24 mouse cellular contexts compared by ENCODE assay signal in the genomic region with DNA sequence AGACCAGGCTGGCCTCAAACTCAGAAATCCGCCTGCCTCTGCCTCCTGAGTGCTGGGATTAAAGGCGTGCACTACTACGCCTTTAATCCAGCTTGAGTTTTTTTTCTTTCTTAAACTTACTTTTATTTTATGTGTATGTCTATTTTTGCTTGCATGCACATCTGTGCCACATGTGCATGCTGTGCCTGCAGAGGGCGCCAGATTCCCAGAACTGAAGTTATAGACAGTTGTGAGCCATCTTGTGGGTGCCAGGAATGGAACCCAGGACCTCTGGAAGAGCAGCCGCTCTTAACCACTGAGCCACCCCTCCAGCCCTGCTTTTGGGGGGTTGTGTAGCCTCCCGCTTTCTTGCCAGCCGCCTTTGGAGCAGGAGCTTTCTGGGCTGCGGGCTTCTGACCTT. TPM values are rescaled to one million over a fixed set of nuclear protein-coding genes. Genes with fewer than 3 reads are reported as not detected.
A peak's percentile ranks its signal among the peaks of the same experiment; 100 is the strongest.
DNase-seq lines count a peak whose midpoint lies in the region; ATAC-seq and TF ChIP-seq lines count a peak whose summit lies in the region.
"Had no signal": no experiment of that assay in that cellular context is flagged by ENCODE, and none has a peak within 500 bp of the region (broad histone marks: within the 10 kb centered on the region; RNA-seq: fewer than 3 reads in every experiment).

No protein-coding gene starts in this region.

- H3K9me3 ChIP-seq in liver, embryonic 12.5 days (replicated peaks): no peaks in the 10 kb centered on the region
- H3K9me3 ChIP-seq in MEL (replicated peaks; ENCODE audit: insufficient read depth, low read length): no peaks in the 10 kb centered on the region
- no peaks in the 10 kb centered on the region for H3K9me3 ChIP-seq in liver, embryonic 14.5 days (ENCODE audit: control insufficient read depth, low read length)
- H3K9me3 ChIP-seq: embryonic facial prominence, embryonic 13.5 days; hindbrain, embryonic 15.5 days; limb, embryonic 12.5 days; neural tube, embryonic 12.5 days had no signal

- no peak for DNase-seq in heart, adult 2 months
- DNase-seq in heart, adult 18-20 months: no peak
- no peak for DNase-seq in liver, adult 2 months (ENCODE audit: extremely low read depth, low read depth, low spot score)
- peak; percentile 34 for DNase-seq in MEL (ENCODE audit: low read depth, low spot score)
- DNase-seq in liver, embryonic 14.5 days (ENCODE audit: low read depth in 3 of 3, low spot score in 3 of 3): no peak
- DNase-seq in urinary bladder, adult 2 months (ENCODE audit: low spot score): no peak
- no peak for DNase-seq in heart, adult 9 months (ENCODE audit: low spot score in 2 of 2)
- DNase-seq: adrenal gland, adult 8-10 months; cerebellum, adult 9-11 months; heart, postnatal 36 days; kidney, adult 11 months; kidney, postnatal 25 days; lung, embryonic 14.5 days; right cerebral cortex, postnatal 4 days; thymus, postnatal 25 days had no signal

- 89% methylated on average over 8 of the region's 8 CpGs for WGBS in heart, adult 2 months
- 93% methylated on average over 8 of the region's 8 CpGs for WGBS in liver, adult 2 months
- WGBS in liver, embryonic 12.5 days (ENCODE audit: insufficient replicate concordance): 73% methylated on average over 8 of the region's 8 CpGs
- WGBS in liver, embryonic 14.5 days (ENCODE audit: insufficient replicate concordance): 72% methylated on average over 8 of the region's 8 CpGs

- H3K4me1 ChIP-seq in heart, adult 2 months (ENCODE audit: control insufficient read depth, insufficient read depth, low read length): no peaks in the 10 kb centered on the region
- no peaks in the 10 kb centered on the region for H3K4me1 ChIP-seq in liver, adult 2 months (ENCODE audit: control insufficient read depth, insufficient read depth, low read length)
- H3K4me1 ChIP-seq in liver, embryonic 12.5 days: peaks cover 15% of the 10 kb centered on the region
- no peaks in the 10 kb centered on the region for H3K4me1 ChIP-seq in MEL (ENCODE audit: control insufficient read depth in 1 of 2, insufficient read depth in 2 of 2, low read length in 2 of 2)
- H3K4me1 ChIP-seq in liver, embryonic 14.5 days (replicated peaks; ENCODE audit: control insufficient read depth in 2 of 2, insufficient read depth in 2 of 2, low read length in 1 of 2): 0 out of 4 replicates have a peak, but pooled peaks cover 0 to 3% of the 10 kb centered on the region in 2 experiments
- H3K4me1 ChIP-seq: embryonic facial prominence, embryonic 13.5 days; hindbrain, embryonic 15.5 days; limb, embryonic 12.5 days; midbrain, embryonic 10.5 days; neural tube, embryonic 12.5 days had no signal

- no peaks in the 10 kb centered on the region for H3K79me2 ChIP-seq in heart, adult 2 months (replicated peaks; ENCODE audit: control insufficient read depth, insufficient read depth, low read length)
- no peaks in the 10 kb centered on the region for H3K79me2 ChIP-seq in liver, adult 2 months (ENCODE audit: control insufficient read depth, insufficient read depth, low read length)
- H3K79me2 ChIP-seq in MEL (ENCODE audit: control insufficient read depth, insufficient read depth, low read length, poor library complexity): no peaks in the 10 kb centered on the region

- H3K4me2 ChIP-seq in liver, embryonic 12.5 days: no peak overlapping the region
- H3K4me2 ChIP-seq in liver, embryonic 14.5 days (ENCODE audit: low read depth): no peak overlapping the region
- H3K4me2 ChIP-seq: embryonic facial prominence, embryonic 13.5 days; hindbrain, embryonic 15.5 days; limb, embryonic 12.5 days; lung, embryonic 14.5 days; neural tube, embryonic 12.5 days had no signal

- no peaks in the 10 kb centered on the region for H3K27me3 ChIP-seq in heart, adult 2 months (ENCODE audit: control insufficient read depth, insufficient read depth, low read length)
- H3K27me3 ChIP-seq in liver, adult 2 months (ENCODE audit: control insufficient read depth, insufficient read depth, low read length): no peaks in the 10 kb centered on the region
- H3K27me3 ChIP-seq in liver, embryonic 12.5 days (replicated peaks): no peaks in the 10 kb centered on the region
- no peaks in the 10 kb centered on the region for H3K27me3 ChIP-seq in MEL (ENCODE audit: control insufficient read depth in 1 of 2, insufficient read depth in 2 of 2, low read length in 2 of 2)
- H3K27me3 ChIP-seq in liver, embryonic 14.5 days (ENCODE audit: control insufficient read depth, insufficient read depth, low read length): no peaks in the 10 kb centered on the region
- H3K27me3 ChIP-seq: embryonic facial prominence, embryonic 13.5 days; hindbrain, embryonic 15.5 days; limb, embryonic 12.5 days; neural tube, embryonic 12.5 days had no signal

- TF ChIP-seq POLR2A in heart, adult 2 months (IDR thresholded peaks at IDR 0.05; ENCODE audit: insufficient read depth, low read depth, low read length): no peak
- TF ChIP-seq POLR2A in liver, adult 2 months (IDR thresholded peaks at IDR 0.05; ENCODE audit: extremely low read depth, insufficient read depth, low read length): no peak
- TF ChIP-seq POLR2A in MEL (IDR thresholded peaks at IDR 0.05; ENCODE audit: control insufficient read depth in 1 of 2, insufficient read depth in 1 of 2, low read depth in 1 of 2, low read length in 2 of 2, poor library complexity in 1 of 2): no peak

- H3K36me3 ChIP-seq in heart, adult 2 months (ENCODE audit: control insufficient read depth, insufficient read depth, low read length): no peaks in the 10 kb centered on the region
- H3K36me3 ChIP-seq in liver, adult 2 months (ENCODE audit: control insufficient read depth, insufficient read depth, low read length): no peaks in the 10 kb centered on the region
- H3K36me3 ChIP-seq in liver, embryonic 12.5 days: peaks cover 24% of the 10 kb centered on the region; the same call in 1 of the 2 replicates
- no peaks in the 10 kb centered on the region for H3K36me3 ChIP-seq in MEL (ENCODE audit: control insufficient read depth in 1 of 2, insufficient read depth in 2 of 2, low read length in 2 of 2)
- H3K36me3 ChIP-seq in liver, embryonic 14.5 days (replicated peaks; ENCODE audit: control insufficient read depth, insufficient read depth, low read depth): no peaks in the 10 kb centered on the region

- intact Hi-C loops in heart, adult 2 months (cut with DNase I): no loop called here

- TF ChIP-seq EP300 in heart, adult 2 months (IDR thresholded peaks at IDR 0.05; ENCODE audit: insufficient read depth, low read depth, low read length): no peak
- no peak for TF ChIP-seq EP300 in MEL (IDR thresholded peaks at IDR 0.05; ENCODE audit: low read depth in 1 of 2, low read length in 2 of 2)
- TF ChIP-seq EP300 in liver, embryonic 14.5 days (IDR thresholded peaks at IDR 0.05; ENCODE audit: low read depth): no peak

- H3K4me3 ChIP-seq in heart, adult 2 months: no peak overlapping the region
- no peak overlapping the region for H3K4me3 ChIP-seq in liver, adult 2 months (ENCODE audit: insufficient read depth, low read depth, low read length)
- H3K4me3 ChIP-seq in liver, embryonic 12.5 days: no peak overlapping the region
- no peak overlapping the region for H3K4me3 ChIP-seq in MEL (ENCODE audit: control insufficient read depth in 1 of 2, insufficient read depth in 1 of 2, low read depth in 2 of 2, low read length in 2 of 2)
- no peak overlapping the region for H3K4me3 ChIP-seq in liver, embryonic 14.5 days (ENCODE audit: insufficient read depth in 1 of 2, low read depth in 2 of 2, low read length in 2 of 2)
- H3K4me3 ChIP-seq: embryonic facial prominence, embryonic 13.5 days; hindbrain, embryonic 15.5 days; limb, embryonic 12.5 days; midbrain, embryonic 10.5 days; neural tube, embryonic 12.5 days had no signal

- 0 out of 2 replicates have a peak, but pooled peaks have one; percentile 2 for TF ChIP-seq CTCF in heart, adult 2 months (IDR thresholded peaks at IDR 0.05)
- TF ChIP-seq CTCF in liver, adult 2 months (IDR thresholded peaks at IDR 0.05; ENCODE audit: low read depth, low read length): peak; percentile 17; the same call in 1 of the 2 replicates
- peak; percentile 41 to 51 (median 50) for TF ChIP-seq CTCF in MEL (IDR thresholded peaks at IDR 0.05 in 2 of 3, conservative IDR thresholded peaks at IDR 0.05 in 1 of 3; ENCODE audit: control insufficient read depth in 1 of 3, insufficient read depth in 1 of 3, low read depth in 2 of 3, low read length in 3 of 3, poor library complexity in 1 of 3, severe bottlenecking in 1 of 3)
- peak; percentile 48 for TF ChIP-seq CTCF in liver, embryonic 14.5 days (IDR thresholded peaks at IDR 0.05; ENCODE audit: low read depth)

- H3K27ac ChIP-seq in heart, adult 2 months: no peak overlapping the region
- H3K27ac ChIP-seq in liver, adult 2 months (replicated peaks; ENCODE audit: insufficient read depth, low read depth, low read length): no peak overlapping the region
- no peak overlapping the region for H3K27ac ChIP-seq in liver, embryonic 12.5 days
- H3K27ac ChIP-seq in MEL (ENCODE audit: control insufficient read depth, low read depth, low read length): no peak overlapping the region
- H3K27ac ChIP-seq in liver, embryonic 14.5 days: no peak overlapping the region
- H3K27ac ChIP-seq: embryonic facial prominence, embryonic 13.5 days; hindbrain, embryonic 15.5 days; limb, embryonic 12.5 days; macrophage; midbrain, embryonic 10.5 days; neural tube, embryonic 12.5 days had no signal

- H3K9ac ChIP-seq in heart, adult 2 months (ENCODE audit: low read depth, low read length): no peak overlapping the region
- H3K9ac ChIP-seq in liver, adult 2 months (ENCODE audit: low read depth, low read length): no peak overlapping the region
- H3K9ac ChIP-seq in liver, embryonic 12.5 days: no peak overlapping the region
- no peak overlapping the region for H3K9ac ChIP-seq in MEL (ENCODE audit: control insufficient read depth, low read depth, low read length, poor library complexity, severe bottlenecking)
- no peak overlapping the region for H3K9ac ChIP-seq in liver, embryonic 14.5 days (replicated peaks)
- H3K9ac ChIP-seq: embryonic facial prominence, embryonic 13.5 days; hindbrain, embryonic 15.5 days; limb, embryonic 12.5 days; lung, embryonic 14.5 days; neural tube, embryonic 12.5 days had no signal

- TF ChIP-seq RAD21 in MEL (IDR thresholded peaks at IDR 0.05; ENCODE audit: low read depth, low read length): no peak; the same call in 1 of the 2 replicates

- no peak for ATAC-seq in liver, embryonic 12.5 days
- no peak for ATAC-seq in liver, embryonic 14.5 days (ENCODE audit: insufficient read depth)
- ATAC-seq: CD4-positive, CD25-positive, alpha-beta regulatory T cell, adult 4 months; forebrain, embryonic 16.5 days had no signal

RNA-seq across cellular contexts. Expression of a gene that starts 13.2 kb away (rescaled TPM):
- 1 to 10 TPM; 3.7 to 6.1 TPM for total RNA-seq in heart, adult 2 months (2021)
- polyA plus RNA-seq in heart, adult 2 months (2012; rRNA removed): 7.8 and 9.7 TPM in 2 replicates
- total RNA-seq in heart, adult 18-20 months (2021): 1 to 10 TPM; 2.4 to 3.3 TPM
- 0.46 and 0.74 TPM in 2 replicates for total RNA-seq in liver, adult 2 months (2014; rRNA removed)
- polyA plus RNA-seq in liver, adult 2 months (2012; rRNA removed): 0.62 and 1.5 TPM in 2 replicates
- polyA plus RNA-seq in liver, embryonic 12.5 days (2016; fragmentation: Nextera tagmentation; extraction: Ambion mirVana): 3.9 and 4.0 TPM in 2 replicates
- total RNA-seq in MEL (2012; rRNA removed): 2.2 and 3.6 TPM in 2 replicates
- polyA plus RNA-seq in MEL (2012; ENCODE audit: insufficient read depth in 1 of 2, insufficient read length in 2 of 2, low read depth in 1 of 2, low replicate concordance in 2 of 2, missing spikeins in 1 of 2): 10 to 100 TPM in 1 of 2 experiments, not detected in 1; 10.6 TPM
- polyA plus RNA-seq in liver, embryonic 14.5 days (2012; rRNA removed): 1.9 and 2.1 TPM in 2 replicates
- 0.72 and 0.83 TPM in 2 replicates for polyA plus RNA-seq in liver, embryonic 14.5 days (2014; fragmentation: Nextera tagmentation; extraction: Ambion mirVana)
- polyA plus RNA-seq in urinary bladder, adult 2 months (2012; rRNA removed): 44.1 and 47.3 TPM in 2 replicates

RNA-seq across cellular contexts. Expression of a gene that starts 38.6 kb away (rescaled TPM):
- total RNA-seq in heart, adult 2 months (2021): 1 to 10 TPM; 7.5 to 8.3 TPM
- polyA plus RNA-seq in heart, adult 2 months (2012; rRNA removed): 11.6 and 19.4 TPM in 2 replicates
- 10 to 100 TPM in 1 of 2 experiments, 1 to 10 TPM in 1; 9.8 to 11.3 TPM for total RNA-seq in heart, adult 18-20 months (2021)
- total RNA-seq in liver, adult 2 months (2014; rRNA removed): 11.9 and 16.6 TPM in 2 replicates
- polyA plus RNA-seq in liver, adult 2 months (2012; rRNA removed): 35.2 and 36.2 TPM in 2 replicates
- 14.2 and 15.7 TPM in 2 replicates for polyA plus RNA-seq in liver, embryonic 12.5 days (2016; fragmentation: Nextera tagmentation; extraction: Ambion mirVana)
- total RNA-seq in MEL (2012; rRNA removed): 12.5 and 13.8 TPM in 2 replicates
- polyA plus RNA-seq in MEL (2012; ENCODE audit: insufficient read depth in 1 of 2, insufficient read length in 2 of 2, low read depth in 1 of 2, low replicate concordance in 2 of 2, missing spikeins in 1 of 2): 10 to 100 TPM in 1 of 2 experiments, not detected in 1; 22.7 TPM
- 9.3 and 12.4 TPM in 2 replicates for polyA plus RNA-seq in liver, embryonic 14.5 days (2012; rRNA removed)
- polyA plus RNA-seq in liver, embryonic 14.5 days (2014; fragmentation: Nextera tagmentation; extraction: Ambion mirVana): 17.7 and 19.8 TPM in 2 replicates
- polyA plus RNA-seq in urinary bladder, adult 2 months (2012; rRNA removed): 20.4 and 20.7 TPM in 2 replicates

RNA-seq across cellular contexts. Expression of a gene that starts 43.0 kb away (rescaled TPM):
- total RNA-seq in heart, adult 2 months (2021): 1 to 10 TPM; 4.2 to 4.8 TPM
- polyA plus RNA-seq in heart, adult 2 months (2012; rRNA removed): 4.2 and 4.4 TPM in 2 replicates
- total RNA-seq in heart, adult 18-20 months (2021): 1 to 10 TPM; 4.6 TPM
- 3.5 and 6.0 TPM in 2 replicates for total RNA-seq in liver, adult 2 months (2014; rRNA removed)
- polyA plus RNA-seq in liver, adult 2 months (2012; rRNA removed): 4.0 and 5.8 TPM in 2 replicates
- polyA plus RNA-seq in liver, embryonic 12.5 days (2016; fragmentation: Nextera tagmentation; extraction: Ambion mirVana): 3.5 and 4.1 TPM in 2 replicates
- total RNA-seq in MEL (2012; rRNA removed): 5.1 and 6.8 TPM in 2 replicates
- polyA plus RNA-seq in MEL (2012; ENCODE audit: insufficient read depth in 1 of 2, insufficient read length in 2 of 2, low read depth in 1 of 2, low replicate concordance in 2 of 2, missing spikeins in 1 of 2): 1 to 10 TPM in 1 of 2 experiments, not detected in 1; 6.3 TPM
- polyA plus RNA-seq in liver, embryonic 14.5 days (2012; rRNA removed): 2.0 and 2.3 TPM in 2 replicates
- 1.3 and 1.5 TPM in 2 replicates for polyA plus RNA-seq in liver, embryonic 14.5 days (2014; fragmentation: Nextera tagmentation; extraction: Ambion mirVana)
- 9.9 and 11.6 TPM in 2 replicates for polyA plus RNA-seq in urinary bladder, adult 2 months (2012; rRNA removed)
